Mouse (Mus musculus): ENCODE data around the gene Mrpl41. TPM values are rescaled to one million over a fixed set of nuclear protein-coding genes. Genes with fewer than 3 reads are reported as not detected.

Gene Mrpl41
- total and polyA plus RNA-seq, 3 experiments: 39.4 to 118 (median 108) TPM

DNA sequence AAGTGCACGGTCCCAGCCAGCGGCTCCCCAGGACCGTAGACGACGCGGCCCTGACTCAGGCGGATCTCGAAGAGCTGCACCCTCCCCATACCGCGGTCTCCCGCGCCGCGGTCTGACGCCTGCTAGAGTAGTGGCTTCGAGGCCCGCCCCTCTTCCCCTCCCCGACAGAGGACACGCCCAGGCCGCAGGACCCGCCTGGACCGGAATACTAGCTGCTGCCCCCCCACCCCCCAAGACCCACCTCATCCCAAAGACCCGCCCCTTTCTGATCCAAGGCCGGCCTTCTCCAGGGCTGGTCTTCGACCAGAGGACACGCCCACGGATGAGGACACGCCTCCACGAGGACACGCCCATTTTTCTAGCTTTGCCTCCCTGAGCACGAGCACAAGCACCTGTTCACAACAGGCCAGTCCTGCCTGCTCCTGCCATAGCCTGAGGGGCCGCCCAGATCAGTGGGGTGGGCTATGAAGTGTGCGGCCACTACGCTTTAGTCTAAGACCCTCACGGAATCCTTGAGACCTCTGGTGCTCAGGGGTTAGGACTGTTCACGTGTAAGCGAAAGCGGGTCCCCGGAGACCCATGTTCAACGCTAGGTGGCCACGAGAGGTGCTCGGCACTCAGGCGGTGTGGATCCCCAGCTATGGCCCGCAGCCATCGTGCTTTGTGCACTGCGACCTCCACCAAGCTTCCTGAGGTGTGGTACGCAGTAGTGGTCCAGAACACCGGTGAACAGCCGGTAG lies 39.7 kb downstream of the Mrpl41 start, which contains the start of gene Arrdc1:
Gene Arrdc1, minus strand, starts transcription at position 196 of the 740 bp plus-strand sequence.
- DNase-seq: peak; percentile 97

DNA sequence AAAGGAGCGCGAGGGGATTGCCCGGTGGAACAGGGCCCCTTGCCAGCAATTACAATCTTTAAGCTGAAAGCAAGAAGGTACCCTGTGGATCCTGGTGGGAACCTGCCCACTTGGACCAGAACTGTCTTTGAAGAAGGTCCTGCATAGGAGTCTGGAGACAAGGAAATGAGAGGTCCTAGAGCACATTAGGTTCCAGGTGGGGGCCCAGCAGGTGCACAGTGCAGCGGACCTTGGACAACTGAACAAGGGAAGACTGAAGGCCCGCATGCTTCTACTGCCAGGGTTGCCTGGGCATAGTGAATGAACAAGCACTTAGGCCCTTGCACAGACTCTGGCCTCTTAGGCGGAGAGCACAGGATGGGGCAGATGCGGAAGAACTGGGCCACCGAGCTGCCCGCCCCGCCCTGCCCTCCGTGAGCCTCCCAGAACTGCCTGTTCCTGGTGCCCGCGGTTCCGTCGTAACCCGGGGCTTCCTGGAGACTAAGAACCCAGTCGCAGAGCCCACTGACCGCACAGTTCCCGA lies 40.4 kb downstream of the Mrpl41 start:
- DNase-seq: no peak

DNA sequence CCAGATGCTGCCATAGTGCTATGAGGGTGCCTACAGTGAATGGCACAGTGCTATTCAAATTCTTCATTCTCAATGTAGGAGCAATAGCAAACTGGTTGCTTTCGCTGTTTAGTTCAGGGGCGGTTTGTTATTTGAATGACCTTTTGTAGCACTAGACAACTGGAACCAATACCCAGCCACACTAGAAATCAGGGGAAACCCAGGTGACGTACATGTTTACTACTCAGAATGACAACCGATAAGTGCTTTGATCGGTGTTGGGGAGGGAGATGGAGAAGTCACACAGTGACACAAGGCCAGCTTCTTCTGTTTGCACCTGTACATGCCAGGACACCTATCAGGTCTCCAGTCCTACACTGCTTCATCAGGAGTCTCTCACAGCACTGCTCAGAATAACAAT lies 45.3 kb downstream of the Mrpl41 start:
- DNase-seq: no peak

DNA sequence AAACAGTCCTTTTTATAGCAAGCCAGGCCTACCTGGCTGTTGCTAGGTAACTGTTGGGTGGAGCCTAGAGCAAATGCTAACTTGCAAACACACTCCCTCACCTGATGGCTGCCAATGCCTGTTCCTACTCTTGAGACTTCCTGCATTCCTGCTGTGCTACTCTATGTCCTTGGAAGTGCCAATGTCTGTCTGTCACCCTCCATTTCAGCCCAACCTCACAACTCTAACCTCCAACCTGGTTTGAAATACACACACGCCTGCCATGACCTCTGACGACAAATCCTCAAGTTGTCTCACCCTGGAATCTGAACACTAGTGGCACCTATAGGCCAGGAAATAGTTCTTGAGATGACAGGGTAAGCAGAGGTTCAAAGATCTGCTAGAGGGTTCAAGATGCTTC lies 45.8 kb downstream of the Mrpl41 start:
- no peak for DNase-seq

DNA sequence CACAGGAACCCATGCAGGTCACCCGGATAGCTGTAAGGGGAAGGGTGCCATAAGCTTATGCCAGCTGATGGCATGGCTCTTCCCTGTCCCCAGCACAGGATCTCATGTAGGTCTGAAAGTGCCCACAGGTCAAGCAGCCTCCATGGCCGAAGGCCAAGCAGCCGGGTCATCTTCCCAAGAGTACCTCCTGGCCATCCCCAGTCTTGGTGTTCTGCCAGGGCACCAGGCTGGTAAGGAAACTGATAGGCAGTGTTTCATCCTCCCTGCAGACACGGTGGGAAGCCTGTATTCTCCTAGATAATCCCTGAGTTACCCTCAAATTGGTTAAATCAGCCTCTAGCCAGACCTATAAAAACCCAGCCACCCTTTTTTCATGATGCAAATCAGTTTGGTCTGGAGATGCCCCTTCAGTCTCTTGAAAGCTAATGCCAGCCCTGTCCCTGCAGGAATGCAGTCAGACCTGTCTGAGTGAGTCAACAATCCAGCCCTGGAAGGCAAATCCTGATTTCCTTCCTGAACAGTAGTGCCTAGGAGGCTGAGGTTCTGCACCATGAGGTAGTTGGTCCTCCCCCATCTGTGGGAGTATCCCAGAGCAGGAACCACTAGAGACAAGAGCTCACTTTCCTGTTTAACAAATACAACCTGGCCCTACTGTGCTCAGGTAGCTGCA lies 47.0 kb downstream of the Mrpl41 start:
- peak; percentile 25 for DNase-seq

DNA sequence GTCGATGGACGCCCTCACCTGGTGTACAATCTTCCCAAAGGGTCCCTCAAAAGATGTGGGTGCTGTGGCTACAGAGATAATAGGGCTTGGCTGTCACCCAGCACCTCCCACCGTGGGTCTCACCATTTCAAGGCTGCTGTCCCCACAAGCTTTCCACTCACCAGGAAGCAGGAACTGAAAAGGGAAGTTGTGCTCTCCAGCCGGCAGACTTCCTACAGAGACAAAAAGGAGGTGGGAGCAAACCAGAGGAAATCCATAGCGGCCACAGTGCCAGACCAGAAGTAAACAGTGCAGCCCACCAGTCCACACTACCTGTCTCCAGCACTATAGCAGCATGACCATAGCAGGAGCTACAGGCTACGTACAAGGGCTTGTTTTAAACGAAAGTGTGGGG lies 47.9 kb downstream of the Mrpl41 start:
- no peak for DNase-seq

DNA sequence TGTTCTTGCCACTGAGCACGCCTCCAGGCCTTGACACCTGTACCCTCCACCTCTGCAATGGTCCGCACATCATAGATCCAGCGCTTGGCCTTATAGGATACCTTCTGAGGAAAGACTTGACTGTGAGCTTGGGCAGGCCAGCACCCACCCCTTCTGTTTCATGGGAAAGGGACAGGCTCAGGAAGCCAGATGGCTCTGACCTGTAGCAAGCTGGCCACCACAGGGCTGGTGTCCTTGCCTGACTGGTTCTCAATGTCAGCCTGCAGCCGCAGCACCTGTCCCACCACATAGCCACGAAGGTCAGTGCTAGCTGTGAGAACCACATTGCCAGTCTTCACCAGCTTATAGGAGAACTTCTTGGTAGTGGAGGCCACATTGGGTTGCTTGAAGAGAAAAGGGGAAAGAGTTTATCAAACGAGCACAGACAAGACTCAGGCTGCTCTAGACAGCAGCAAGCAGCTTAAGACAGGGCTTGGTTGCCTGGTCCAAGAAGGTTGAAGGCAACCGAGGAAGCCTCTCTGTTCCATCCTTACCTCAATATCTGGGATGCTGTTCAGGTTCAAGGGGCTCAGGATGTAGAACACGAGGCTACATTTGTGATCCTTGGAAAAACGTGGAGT lies 48.4 kb downstream of the Mrpl41 start:
- DNase-seq: no peak

DNA sequence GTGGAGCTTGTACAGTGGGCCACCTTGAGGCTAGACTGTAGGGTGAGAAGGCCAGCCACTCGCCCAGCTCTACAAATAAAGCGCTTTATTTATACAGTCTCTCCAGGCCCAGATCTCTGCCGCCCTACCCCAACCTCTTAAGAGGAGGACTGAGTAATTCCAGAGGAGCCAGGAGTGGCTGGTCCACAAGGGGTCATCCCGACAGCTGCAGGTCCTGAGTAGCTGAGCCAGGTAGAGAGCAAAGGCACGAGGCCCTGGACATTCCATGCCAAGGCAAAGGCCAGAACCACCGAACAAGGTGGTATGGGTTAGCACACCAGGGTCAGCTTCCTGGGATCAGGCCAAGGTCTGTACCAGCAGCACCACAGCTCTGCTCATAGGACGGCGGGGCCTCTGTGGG lies 49.6 kb downstream of the Mrpl41 start:
- no peak for DNase-seq

Small RNAs within 50 kb of the gene (microRNA-seq; reads per million reads assigned to microRNA genes)
- 0 reads per million in 2 experiments for gene Gm22875

Other genes with a start within 250 kb of the Mrpl41 start
- gene Cacna1b, start 211.9 kb downstream of the Mrpl41 start, total RNA-seq (2021): 1 to 10 TPM; 2.0 to 2.5 TPM
- gene Cacna1b, start 211.9 kb downstream of the Mrpl41 start, polyA plus RNA-seq (2012; rRNA removed): 8.1 and 10.4 TPM in 2 replicates
- gene Ehmt1, start 55.5 kb downstream of the Mrpl41 start, total RNA-seq (2021): 10 to 100 TPM; 43.4 to 59.6 TPM
- 30.0 and 33.5 TPM in 2 replicates for gene Ehmt1, start 55.5 kb downstream of the Mrpl41 start, polyA plus RNA-seq (2012; rRNA removed)
- gene Arrdc1, start 39.8 kb downstream of the Mrpl41 start, total RNA-seq (2021): 10 to 100 TPM; 12.8 to 15.9 TPM
- 49.2 and 50.6 TPM in 2 replicates for gene Arrdc1, start 39.8 kb downstream of the Mrpl41 start, polyA plus RNA-seq (2012; rRNA removed)
- gene Zmynd19, start 25.3 kb downstream of the Mrpl41 start, total RNA-seq (2021): 10 to 100 TPM; 21.8 to 30.2 TPM
- 3.1 and 3.9 TPM in 2 replicates for gene Zmynd19, start 25.3 kb downstream of the Mrpl41 start, polyA plus RNA-seq (2012; rRNA removed)
- gene Dph7, start 12.7 kb downstream of the Mrpl41 start, total RNA-seq (2021): 10 to 100 TPM in 1 of 2 experiments, 1 to 10 TPM in 1; 6.2 to 16.7 TPM
- gene Dph7, start 12.7 kb downstream of the Mrpl41 start, polyA plus RNA-seq (2012; rRNA removed): 8.5 and 9.7 TPM in 2 replicates
- 10 to 100 TPM; 44.5 to 53.1 TPM for gene Pnpla7, start 935 bp upstream of the Mrpl41 start, total RNA-seq (2021)
- gene Pnpla7, start 935 bp upstream of the Mrpl41 start, polyA plus RNA-seq (2012; rRNA removed): 25.4 and 27.2 TPM in 2 replicates
- 10 to 100 TPM; 32.8 to 52.9 TPM for gene Nsmf, start 79.3 kb upstream of the Mrpl41 start, total RNA-seq (2021)
- 99.9 and 113 TPM in 2 replicates for gene Nsmf, start 79.3 kb upstream of the Mrpl41 start, polyA plus RNA-seq (2012; rRNA removed)
- gene Entpd8, start 105.2 kb upstream of the Mrpl41 start, total RNA-seq (2021): under 1 TPM in 1 of 2 experiments, not detected in 1; 0.40 TPM
- gene Entpd8, start 105.2 kb upstream of the Mrpl41 start, polyA plus RNA-seq (2012; rRNA removed): 0.08 and 0.11 TPM in 2 replicates
- not detected for gene Noxa1, start 120.1 kb upstream of the Mrpl41 start, total RNA-seq (2021)
- gene Noxa1, start 120.1 kb upstream of the Mrpl41 start, polyA plus RNA-seq (2012; rRNA removed): not detected in 2 replicates
- gene Nrarp, start 205.7 kb upstream of the Mrpl41 start, total RNA-seq (2021): 1 to 10 TPM; 1.9 to 3.6 TPM
- 12.0 and 19.0 TPM in 2 replicates for gene Nrarp, start 205.7 kb upstream of the Mrpl41 start, polyA plus RNA-seq (2012; rRNA removed)
- 10 to 100 TPM; 21.9 to 24.2 TPM for gene Tor4a, start 221.8 kb upstream of the Mrpl41 start, total RNA-seq (2021)
- gene Tor4a, start 221.8 kb upstream of the Mrpl41 start, polyA plus RNA-seq (2012; rRNA removed): 51.3 and 60.0 TPM in 2 replicates
- 10 to 100 TPM; 36.3 to 57.4 TPM for gene Nelfb, start 236.4 kb upstream of the Mrpl41 start, total RNA-seq (2021)
- gene Nelfb, start 236.4 kb upstream of the Mrpl41 start, polyA plus RNA-seq (2012; rRNA removed): 37.5 and 38.2 TPM in 2 replicates
- gene Stpg3, start 239.5 kb upstream of the Mrpl41 start, total RNA-seq (2021): not detected
- not detected in 2 replicates for gene Stpg3, start 239.5 kb upstream of the Mrpl41 start, polyA plus RNA-seq (2012; rRNA removed)
- not detected for gene Fam166a, start 243.6 kb upstream of the Mrpl41 start, total RNA-seq (2021)
- 0.15 and 0.16 TPM in 2 replicates for gene Fam166a, start 243.6 kb upstream of the Mrpl41 start, polyA plus RNA-seq (2012; rRNA removed)
- gene Tubb4b, start 249.6 kb upstream of the Mrpl41 start, total RNA-seq (2021): 100 to 1,000 TPM; 303 to 312 TPM
- 210 and 267 TPM in 2 replicates for gene Tubb4b, start 249.6 kb upstream of the Mrpl41 start, polyA plus RNA-seq (2012; rRNA removed)